Comparison of ENCODE assay signal across 14 mouse cellular contexts in genomic region chr5:25665516-25665915, GRCm38 (mm10). TPM values are rescaled to one million over a fixed set of nuclear protein-coding genes. Genes with fewer than 3 reads are reported as not detected.
A peak's percentile ranks its signal among the peaks of the same experiment; 100 is the strongest.
DNase-seq lines count a peak whose midpoint lies in the region; ATAC-seq lines count a peak whose summit lies in the region.
"Had no signal": no experiment of that assay in that cellular context is flagged by ENCODE, and none has a peak within 500 bp of the region (broad histone marks: within the 10 kb centered on the region; RNA-seq: fewer than 3 reads in every experiment).

No protein-coding gene starts in this region.

- 56% methylated on average over 10 of the region's 10 CpGs for WGBS in embryonic facial prominence, embryonic 10.5 days
- WGBS in forebrain, embryonic 15.5 days = 33% methylated on average over 10 of the region's 10 CpGs

- no peak overlapping the region for H3K4me3 ChIP-seq in embryonic facial prominence, embryonic 10.5 days
- H3K4me3 ChIP-seq in forebrain, embryonic 15.5 days = no peak overlapping the region
- H3K4me3 ChIP-seq: heart, embryonic 15.5 days had no signal

- peak; percentile 10 for DNase-seq in MN1 (ENCODE audit: low spot score)
- DNase-seq in embryonic facial prominence, embryonic 10.5 days (ENCODE audit: low spot score) = no peak
- peak; percentile 56 for DNase-seq in retina, postnatal 1 day
- DNase-seq in layer of hippocampus, adult 8-10 months (ENCODE audit: low spot score in 2 of 2) = no peak
- no peak for DNase-seq in gastrocnemius, postnatal 4 days (ENCODE audit: low spot score in 2 of 2)
- DNase-seq: adrenal gland, adult 2 months; adrenal gland, postnatal 25 days; cerebellum, adult 2 months had no signal

- H3K27me3 ChIP-seq in embryonic facial prominence, embryonic 10.5 days (replicated peaks; ENCODE audit: low read depth, poor library complexity, severe bottlenecking) = no peaks in the 10 kb centered on the region
- no peaks in the 10 kb centered on the region for H3K27me3 ChIP-seq in forebrain, embryonic 15.5 days
- H3K27me3 ChIP-seq: CH12.LX; heart, embryonic 15.5 days had no signal

- H3K9me3 ChIP-seq in embryonic facial prominence, embryonic 10.5 days = no peaks in the 10 kb centered on the region
- H3K9me3 ChIP-seq in forebrain, embryonic 15.5 days = no peaks in the 10 kb centered on the region
- H3K9me3 ChIP-seq: heart, embryonic 15.5 days had no signal

- 0 out of 2 replicates have a peak overlapping the region, but pooled peaks have one; percentile 35 for H3K27ac ChIP-seq in embryonic facial prominence, embryonic 10.5 days (replicated peaks)
- H3K27ac ChIP-seq in forebrain, embryonic 15.5 days (replicated peaks) = peak overlapping the region; percentile 75
- H3K27ac ChIP-seq: heart, embryonic 15.5 days; hindbrain, embryonic 14.5 days had no signal

- peaks cover 15% of the 10 kb centered on the region for H3K4me1 ChIP-seq in embryonic facial prominence, embryonic 10.5 days
- peaks cover 15% of the 10 kb centered on the region for H3K4me1 ChIP-seq in forebrain, embryonic 15.5 days
- H3K4me1 ChIP-seq: heart, embryonic 15.5 days had no signal

- H3K4me2 ChIP-seq in forebrain, embryonic 15.5 days (replicated peaks) = no peak overlapping the region
- H3K4me2 ChIP-seq: heart, embryonic 11.5 days; heart, embryonic 15.5 days; hindbrain, embryonic 14.5 days had no signal

- ATAC-seq in forebrain, embryonic 15.5 days (replicated peaks) = no peak
- ATAC-seq: intestine, embryonic 16.5 days had no signal

- peaks cover 2% of the 10 kb centered on the region; the same call in 1 of the 2 replicates for H3K36me3 ChIP-seq in embryonic facial prominence, embryonic 10.5 days (replicated peaks)
- H3K36me3 ChIP-seq in forebrain, embryonic 15.5 days = no peaks in the 10 kb centered on the region
- H3K36me3 ChIP-seq: heart, embryonic 15.5 days had no signal

- no peak overlapping the region for H3K9ac ChIP-seq in forebrain, embryonic 15.5 days (replicated peaks)
- H3K9ac ChIP-seq: heart, embryonic 15.5 days; hindbrain, embryonic 14.5 days had no signal

RNA-seq across cellular contexts. Expression of gene Xrcc2, which starts 40.1 kb away (rescaled TPM):
- 18.0 and 20.4 TPM in 2 replicates for polyA plus RNA-seq in embryonic facial prominence, embryonic 10.5 days (2016; fragmentation: Nextera tagmentation; extraction: Ambion mirVana)
- 6.6 and 7.7 TPM in 2 replicates for polyA plus RNA-seq in forebrain, embryonic 15.5 days (2015; fragmentation: Nextera tagmentation; extraction: Ambion mirVana)
- 1 to 10 TPM; 5.9 to 9.2 (median 7.8) TPM for total RNA-seq in layer of hippocampus, adult 8-10 months (2022)
- total RNA-seq in gastrocnemius, postnatal 4 days (2021) = 1 to 10 TPM; 5.3 to 6.0 TPM

Comparison
In these comparisons a context has a peak if more than half of its experiments do, and no peak if none do; other contexts are left out.
1. DNase-seq: peak in MN1 (single experiment) and retina, postnatal 1 day (single experiment); none in embryonic facial prominence, embryonic 10.5 days (single experiment), layer of hippocampus, adult 8-10 months (0 of 2) and gastrocnemius, postnatal 4 days (0 of 2).